Mouse (Mus musculus) right cerebral cortex, postnatal 4 days (tissue): ENCODE results near the gene Dut.

Experiments used
- DNase-seq: peaks from one replicate; pipeline ENCODE4 v3.0.0-alpha.2; 2022

Dut gene

DNA sequence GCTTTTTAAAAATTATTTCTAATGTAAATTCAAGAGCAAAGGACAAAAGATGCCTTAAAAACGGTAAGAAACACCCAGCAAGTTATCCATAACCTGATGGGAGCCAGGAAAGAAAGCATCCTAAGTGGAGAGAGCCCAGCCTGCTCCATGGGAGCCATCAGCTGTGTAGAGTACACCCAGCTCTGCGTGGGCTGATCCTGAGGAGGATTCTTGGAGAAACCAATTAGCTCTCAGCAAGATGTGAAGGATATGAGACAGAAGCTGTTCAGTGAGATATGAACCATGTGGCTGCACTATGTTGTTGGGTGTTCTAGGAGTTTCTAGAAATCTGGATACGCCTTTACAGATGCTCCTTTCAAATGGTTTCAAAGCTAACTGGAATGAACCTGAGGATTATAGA lies 58.7 kb downstream of the Dut start:
- DNase-seq = no peak
